Mouse (Mus musculus): ENCODE data around the gene Foxo3.

The Foxo3 gene

GRCm38 (mm10) chr10:42249965-42250364 is 26.6 kb downstream of the Foxo3 start:
- DNase-seq (ENCODE audit: low spot score in 2 of 2), result no peak

GRCm38 (mm10) chr10:42248644-42249043 is 27.9 kb downstream of the Foxo3 start:
- DNase-seq (ENCODE audit: low spot score in 2 of 2), result no peak

- no peak for DNase-seq (ENCODE audit: low spot score in 2 of 2)
Observed at GRCm38 (mm10) chr10:42248156-42248555, 28.4 kb downstream of the Foxo3 start.

- DNase-seq (ENCODE audit: low spot score in 2 of 2), result peak in 1 of 2 experiments; percentile 43
Observed at GRCm38 (mm10) chr10:42247125-42247816, 29.3 kb downstream of the Foxo3 start.

GRCm38 (mm10) chr10:42246483-42246882 is 30.1 kb downstream of the Foxo3 start:
- no peak for DNase-seq (ENCODE audit: low spot score in 2 of 2)

GRCm38 (mm10) chr10:42245636-42246035 is 30.9 kb downstream of the Foxo3 start:
- no peak for DNase-seq (ENCODE audit: low spot score in 2 of 2)

GRCm38 (mm10) chr10:42245256-42245601 is 31.3 kb downstream of the Foxo3 start:
- DNase-seq (ENCODE audit: low spot score in 2 of 2), result no peak

- peak in 1 of 2 experiments; percentile 49 for DNase-seq (ENCODE audit: low spot score in 2 of 2)
Observed at GRCm38 (mm10) chr10:42244420-42245255, 31.9 kb downstream of the Foxo3 start.

- DNase-seq (ENCODE audit: low spot score in 2 of 2), result no peak
Observed at GRCm38 (mm10) chr10:42243925-42244324, 32.6 kb downstream of the Foxo3 start.

GRCm38 (mm10) chr10:42242484-42242883 is 34.1 kb downstream of the Foxo3 start:
- no peak for DNase-seq (ENCODE audit: low spot score in 2 of 2)

GRCm38 (mm10) chr10:42241775-42242174 is 34.8 kb downstream of the Foxo3 start:
- DNase-seq (ENCODE audit: low spot score in 2 of 2), result no peak

- DNase-seq (ENCODE audit: low spot score in 2 of 2), result no peak
Observed at GRCm38 (mm10) chr10:42239810-42240111, 36.8 kb downstream of the Foxo3 start.

GRCm38 (mm10) chr10:42238923-42239809 is 37.4 kb downstream of the Foxo3 start:
- DNase-seq (ENCODE audit: low spot score in 2 of 2), result no peak

GRCm38 (mm10) chr10:42238296-42238695 is 38.3 kb downstream of the Foxo3 start:
- DNase-seq (ENCODE audit: low spot score in 2 of 2), result no peak

- no peak for DNase-seq (ENCODE audit: low spot score in 2 of 2)
Observed at GRCm38 (mm10) chr10:42237556-42237955, 39.0 kb downstream of the Foxo3 start.

GRCm38 (mm10) chr10:42235321-42235720 is 41.2 kb downstream of the Foxo3 start:
- DNase-seq (ENCODE audit: low spot score in 2 of 2), result no peak

GRCm38 (mm10) chr10:42232977-42233376 is 43.6 kb downstream of the Foxo3 start:
- DNase-seq (ENCODE audit: low spot score in 2 of 2), result no peak

- DNase-seq (ENCODE audit: low spot score in 2 of 2), result no peak
Observed at GRCm38 (mm10) chr10:42231847-42232246, 44.7 kb downstream of the Foxo3 start.

GRCm38 (mm10) chr10:42231100-42231541 is 45.4 kb downstream of the Foxo3 start:
- DNase-seq (ENCODE audit: low spot score in 2 of 2), result no peak

GRCm38 (mm10) chr10:42230471-42231099 is 46.0 kb downstream of the Foxo3 start:
- DNase-seq (ENCODE audit: low spot score in 2 of 2), result no peak

GRCm38 (mm10) chr10:42227751-42228241 is 48.8 kb downstream of the Foxo3 start:
- DNase-seq (ENCODE audit: low spot score in 2 of 2), result no peak

GRCm38 (mm10) chr10:42226176-42226575 is 50.4 kb downstream of the Foxo3 start:
- no peak for DNase-seq (ENCODE audit: low spot score in 2 of 2)

Measured in spleen, postnatal 10 days (tissue).